ENCODE assay signal across 26 mouse cellular contexts in the genomic region with DNA sequence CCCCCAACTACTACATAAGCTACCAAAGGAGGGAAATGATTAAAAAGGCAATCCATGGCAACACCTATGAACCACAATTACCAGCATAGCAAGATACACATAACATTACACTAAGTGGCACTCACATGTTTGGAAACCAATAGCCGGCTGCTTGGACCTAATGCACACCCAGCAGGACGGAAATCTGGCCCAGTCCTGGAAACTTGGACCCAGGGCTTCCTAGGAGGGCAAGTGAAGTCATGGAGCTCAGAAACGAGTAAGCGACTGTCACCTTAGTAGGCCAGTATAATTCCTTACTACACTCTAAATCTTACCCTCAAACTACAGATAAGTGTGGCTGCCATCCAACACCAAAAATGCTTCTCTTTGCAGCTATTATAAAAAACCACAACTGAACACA.
"Had no signal": no experiment of that assay in that cellular context is flagged by ENCODE, and none has a peak within 500 bp of the region (broad histone marks: within the 10 kb centered on the region; RNA-seq: fewer than 3 reads in every experiment).

No protein-coding gene starts in this region.

- DNase-seq: cerebellum, adult 2 months; cerebellum, adult 8-10 months; cerebellum, adult 9-10 months; cerebellum, adult 9-11 months; cerebellum, postnatal 10 days; cerebellum, postnatal 14 days; cerebellum, postnatal 25 days; cerebellum, postnatal 36 days; embryo, embryonic 11 days; forebrain, postnatal 0 days; gastrocnemius, adult 2 months; gastrocnemius, postnatal 10 days; gastrocnemius, postnatal 14 days; gastrocnemius, postnatal 25 days; gastrocnemius, postnatal 36 days; heart, adult 18-20 months; heart, adult 2 months had no signal

- H3K27me3 ChIP-seq: embryonic facial prominence, embryonic 12.5 days; embryonic facial prominence, embryonic 13.5 days; embryonic facial prominence, embryonic 15.5 days; forebrain, embryonic 12.5 days; forebrain, embryonic 13.5 days; forebrain, embryonic 15.5 days had no signal

- H3K27ac ChIP-seq: embryonic facial prominence, embryonic 10.5 days; embryonic facial prominence, embryonic 12.5 days; embryonic facial prominence, embryonic 13.5 days; embryonic facial prominence, embryonic 15.5 days; forebrain, embryonic 10.5 days; forebrain, embryonic 12.5 days; forebrain, embryonic 13.5 days; forebrain, embryonic 15.5 days; gastrocnemius, adult 2 months; heart, adult 2 months had no signal

- H3K9me3 ChIP-seq: embryonic facial prominence, embryonic 10.5 days; embryonic facial prominence, embryonic 12.5 days; embryonic facial prominence, embryonic 13.5 days; embryonic facial prominence, embryonic 15.5 days; forebrain, embryonic 10.5 days; forebrain, embryonic 12.5 days; forebrain, embryonic 13.5 days; forebrain, embryonic 15.5 days had no signal

- H3K4me3 ChIP-seq: embryonic facial prominence, embryonic 10.5 days; embryonic facial prominence, embryonic 12.5 days; embryonic facial prominence, embryonic 13.5 days; embryonic facial prominence, embryonic 15.5 days; erythroblast, embryonic 14.5 days; forebrain, embryonic 10.5 days; forebrain, embryonic 12.5 days; forebrain, embryonic 13.5 days; forebrain, embryonic 15.5 days; gastrocnemius, adult 2 months; heart, adult 2 months had no signal

- H3K36me3 ChIP-seq: embryonic facial prominence, embryonic 10.5 days; embryonic facial prominence, embryonic 12.5 days; embryonic facial prominence, embryonic 13.5 days; embryonic facial prominence, embryonic 15.5 days; forebrain, embryonic 10.5 days; forebrain, embryonic 12.5 days; forebrain, embryonic 15.5 days had no signal

- H3K4me1 ChIP-seq: embryonic facial prominence, embryonic 10.5 days; embryonic facial prominence, embryonic 12.5 days; embryonic facial prominence, embryonic 13.5 days; embryonic facial prominence, embryonic 15.5 days; forebrain, embryonic 13.5 days; forebrain, embryonic 15.5 days had no signal
